ENCODE assay signal across 12 mouse cellular contexts in the genomic region with DNA sequence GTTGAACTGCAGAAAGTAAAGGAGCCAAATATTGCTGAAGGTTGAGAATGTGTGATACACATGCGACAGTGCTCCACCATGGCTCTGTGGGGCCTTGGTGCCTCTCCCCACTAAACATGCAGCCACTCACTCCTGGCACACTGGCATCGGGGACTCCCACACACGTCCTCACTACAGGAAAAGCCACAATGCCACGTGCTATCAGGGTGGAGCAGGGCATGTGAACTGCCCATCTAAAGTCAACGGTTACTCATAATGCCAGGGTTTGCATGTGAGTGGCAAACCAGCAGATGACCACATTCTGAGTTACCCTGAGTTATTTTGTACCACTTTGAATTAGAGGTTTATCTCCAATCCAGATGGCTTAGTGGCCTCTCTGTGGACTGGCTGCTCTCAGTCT.
A peak's percentile ranks its signal among the peaks of the same experiment; 100 is the strongest.
DNase-seq lines count a peak whose midpoint lies in the region.
"Had no signal": no experiment of that assay in that cellular context is flagged by ENCODE, and none has a peak within 500 bp of the region (broad histone marks: within the 10 kb centered on the region; RNA-seq: fewer than 3 reads in every experiment).

No protein-coding gene starts in this region.

- peak; percentile 96 for DNase-seq in heart, adult 11 months
- DNase-seq in heart, adult 18-20 months, result no peak
- DNase-seq in 3T3-L1 (ENCODE audit: low read depth, low spot score) (peak; percentile 84), NIH3T3 (ENCODE audit: low read depth) (peak; percentile 31)
- peak; percentile 29 to 40 for DNase-seq in lung, postnatal 4 days
- no peak for DNase-seq in layer of hippocampus, adult 8-10 months (ENCODE audit: low spot score in 2 of 2)
- no peak for DNase-seq in layer of hippocampus, postnatal 14 days (ENCODE audit: low spot score in 2 of 2)
- no peak for DNase-seq in adrenal gland, postnatal 25 days
- DNase-seq: adrenal gland, postnatal 10 days; cerebellum, adult 2 months; kidney, postnatal 14 days; spleen, adult 18-20 months had no signal

Comparison
In these comparisons a context has a peak if more than half of its experiments do, and no peak if none do; other contexts are left out.
1. DNase-seq: peak in heart, adult 11 months (single experiment), 3T3-L1 (single experiment), NIH3T3 (single experiment) and lung, postnatal 4 days (2 of 2); none in heart, adult 18-20 months (0 of 2), layer of hippocampus, adult 8-10 months (0 of 2), layer of hippocampus, postnatal 14 days (0 of 2) and adrenal gland, postnatal 25 days (single experiment).